Mouse (Mus musculus): ENCODE results near the gene Gpr107. TPM values are rescaled to one million over a fixed set of nuclear protein-coding genes. Genes with fewer than 3 reads are reported as not detected.

The Gpr107 gene
- polyA plus RNA-seq (2014; fragmentation: Nextera tagmentation; extraction: Ambion mirVana), result 26.5 and 27.8 TPM in 2 replicates

GRCm38 (mm10) chr2:31151892-31152812 lies at the start of gene Gpr107:
TSS of gene Gpr107 (plus strand) at chr2:31152316.
- under 1% methylated on average over 53 of the region's 53 CpGs for WGBS
- peak within 1 kb of the TSS; percentile 50 for H3K4me2 ChIP-seq
- peak; percentile 97 for DNase-seq (ENCODE audit: low spot score, missing footprints)
- peak within 1 kb of the TSS; percentile 74 for H3K4me3 ChIP-seq (ENCODE audit: low read depth, low read length)
- peaks cover 12% of the 10 kb centered on the region for H3K4me1 ChIP-seq (ENCODE audit: control insufficient read depth, insufficient read depth, low read length)
- peak within 1 kb of the TSS; percentile 52 for H3K27ac ChIP-seq (ENCODE audit: low read depth, low read length)
- no peaks in the 10 kb centered on the region for H3K36me3 ChIP-seq (ENCODE audit: control insufficient read depth, insufficient read depth, low read length)
- H3K9me3 ChIP-seq (ENCODE audit: control insufficient read depth, low read length), result no peaks in the 10 kb centered on the region
- peak; percentile 92 for ATAC-seq (ENCODE audit: low FRiP score)
- peak within 1 kb of the TSS; percentile 80 for H3K9ac ChIP-seq (ENCODE audit: low read length)
- no peaks in the 10 kb centered on the region for H3K27me3 ChIP-seq (ENCODE audit: control insufficient read depth, insufficient read depth, low read length)

- no peaks in the 10 kb centered on the region for H3K9me3 ChIP-seq (ENCODE audit: control insufficient read depth, low read length)
- no peaks in the 10 kb centered on the region for H3K4me1 ChIP-seq (ENCODE audit: control insufficient read depth, insufficient read depth, low read length)
- H3K36me3 ChIP-seq (ENCODE audit: control insufficient read depth, insufficient read depth, low read length), result no peaks in the 10 kb centered on the region
- ATAC-seq (ENCODE audit: low FRiP score), result no peak
- no peak overlapping the region for H3K4me3 ChIP-seq (ENCODE audit: low read depth, low read length)
- H3K9ac ChIP-seq (ENCODE audit: low read length), result no peak overlapping the region
- no peaks in the 10 kb centered on the region for H3K27me3 ChIP-seq (ENCODE audit: control insufficient read depth, insufficient read depth, low read length)
- DNase-seq (ENCODE audit: low spot score, missing footprints), result no peak
- no peak overlapping the region for H3K4me2 ChIP-seq
- no peak overlapping the region for H3K27ac ChIP-seq (ENCODE audit: low read depth, low read length)
- WGBS, result 82% methylated on average over 8 of the region's 8 CpGs
Observed at GRCm38 (mm10) chr2:31103321-31103720, 48.8 kb upstream of the Gpr107 start.

GRCm38 (mm10) chr2:31105279-31105678 lies 46.8 kb upstream of the Gpr107 start:
- H3K4me2 ChIP-seq, result no peak overlapping the region

GRCm38 (mm10) chr2:31106004-31106403 lies 46.1 kb upstream of the Gpr107 start:
- Histone ChIP-seq H3K4me2 (no peak overlapping the region), H3K9ac (ENCODE audit: low read length) (no peak overlapping the region), H3K36me3 (ENCODE audit: control insufficient read depth, insufficient read depth, low read length) (no peaks in the 10 kb centered on the region), H3K9me3 (ENCODE audit: control insufficient read depth, low read length) (no peaks in the 10 kb centered on the region), H3K27ac (ENCODE audit: low read depth, low read length) (no peak overlapping the region), H3K27me3 (ENCODE audit: control insufficient read depth, insufficient read depth, low read length) (no peaks in the 10 kb centered on the region), H3K4me3 (ENCODE audit: low read depth, low read length) (no peak overlapping the region), H3K4me1 (ENCODE audit: control insufficient read depth, insufficient read depth, low read length) (no peaks in the 10 kb centered on the region)
- no peak for ATAC-seq (ENCODE audit: low FRiP score)
- no peak for DNase-seq (ENCODE audit: low spot score, missing footprints)
- 94% methylated on average over 3 of the region's 3 CpGs for WGBS

More at GRCm38 (mm10) chr2:31105279-31105678, 46.8 kb upstream of the Gpr107 start:
- DNase-seq (ENCODE audit: low spot score, missing footprints) (no peak), ATAC-seq (ENCODE audit: low FRiP score) (no peak)
- Histone ChIP-seq H3K9ac (ENCODE audit: low read length) (no peak overlapping the region), H3K4me1 (ENCODE audit: control insufficient read depth, insufficient read depth, low read length) (no peaks in the 10 kb centered on the region), H3K36me3 (ENCODE audit: control insufficient read depth, insufficient read depth, low read length) (no peaks in the 10 kb centered on the region), H3K4me3 (ENCODE audit: low read depth, low read length) (no peak overlapping the region), H3K27me3 (ENCODE audit: control insufficient read depth, insufficient read depth, low read length) (no peaks in the 10 kb centered on the region), H3K9me3 (ENCODE audit: control insufficient read depth, low read length) (no peaks in the 10 kb centered on the region), H3K27ac (ENCODE audit: low read depth, low read length) (no peak overlapping the region)
- WGBS, result 87% methylated on average over 3 of the region's 3 CpGs

- ATAC-seq (ENCODE audit: low FRiP score) (no peak), DNase-seq (ENCODE audit: low spot score, missing footprints) (no peak)
- no peaks in the 10 kb centered on the region for H3K4me1 ChIP-seq (ENCODE audit: control insufficient read depth, insufficient read depth, low read length)
- 56% methylated on average over 11 of the region's 11 CpGs for WGBS
- H3K9me3 ChIP-seq (ENCODE audit: control insufficient read depth, low read length), result no peaks in the 10 kb centered on the region
- no peaks in the 10 kb centered on the region for H3K36me3 ChIP-seq (ENCODE audit: control insufficient read depth, insufficient read depth, low read length)
- H3K9ac ChIP-seq (ENCODE audit: low read length), result no peak overlapping the region
- H3K27ac ChIP-seq (ENCODE audit: low read depth, low read length), result no peak overlapping the region
- no peaks in the 10 kb centered on the region for H3K27me3 ChIP-seq (ENCODE audit: control insufficient read depth, insufficient read depth, low read length)
- H3K4me2 ChIP-seq, result no peak overlapping the region
- H3K4me3 ChIP-seq (ENCODE audit: low read depth, low read length), result no peak overlapping the region
Observed at GRCm38 (mm10) chr2:31106621-31107320, 45.3 kb upstream of the Gpr107 start.

GRCm38 (mm10) chr2:31108186-31108585 lies 43.9 kb upstream of the Gpr107 start:
- H3K4me2 ChIP-seq, result no peak overlapping the region
- ATAC-seq (ENCODE audit: low FRiP score) (no peak), DNase-seq (ENCODE audit: low spot score, missing footprints) (no peak)
- no peak overlapping the region for H3K27ac ChIP-seq (ENCODE audit: low read depth, low read length)
- 91% methylated on average over 6 of the region's 6 CpGs for WGBS
- no peaks in the 10 kb centered on the region for H3K36me3 ChIP-seq (ENCODE audit: control insufficient read depth, insufficient read depth, low read length)
- no peak overlapping the region for H3K9ac ChIP-seq (ENCODE audit: low read length)
- H3K4me3 ChIP-seq (ENCODE audit: low read depth, low read length), result no peak overlapping the region
- H3K27me3 ChIP-seq (ENCODE audit: control insufficient read depth, insufficient read depth, low read length), result no peaks in the 10 kb centered on the region
- H3K4me1 ChIP-seq (ENCODE audit: control insufficient read depth, insufficient read depth, low read length), result no peaks in the 10 kb centered on the region
- H3K9me3 ChIP-seq (ENCODE audit: control insufficient read depth, low read length), result no peaks in the 10 kb centered on the region

GRCm38 (mm10) chr2:31109960-31110548 lies 42.1 kb upstream of the Gpr107 start:
- DNase-seq (ENCODE audit: low spot score, missing footprints) (no peak), ATAC-seq (ENCODE audit: low FRiP score) (no peak)
- Histone ChIP-seq H3K36me3 (ENCODE audit: control insufficient read depth, insufficient read depth, low read length) (no peaks in the 10 kb centered on the region), H3K4me3 (ENCODE audit: low read depth, low read length) (no peak overlapping the region), H3K27ac (ENCODE audit: low read depth, low read length) (no peak overlapping the region), H3K27me3 (ENCODE audit: control insufficient read depth, insufficient read depth, low read length) (no peaks in the 10 kb centered on the region), H3K4me2 (no peak overlapping the region), H3K9me3 (ENCODE audit: control insufficient read depth, low read length) (no peaks in the 10 kb centered on the region), H3K4me1 (ENCODE audit: control insufficient read depth, insufficient read depth, low read length) (no peaks in the 10 kb centered on the region), H3K9ac (ENCODE audit: low read length) (no peak overlapping the region)
- 85% methylated on average over 12 of the region's 12 CpGs for WGBS

GRCm38 (mm10) chr2:31111685-31112084 lies 40.4 kb upstream of the Gpr107 start:
- ATAC-seq (ENCODE audit: low FRiP score) (no peak), DNase-seq (ENCODE audit: low spot score, missing footprints) (no peak)
- Histone ChIP-seq H3K27me3 (ENCODE audit: control insufficient read depth, insufficient read depth, low read length) (no peaks in the 10 kb centered on the region), H3K27ac (ENCODE audit: low read depth, low read length) (no peak overlapping the region), H3K4me2 (no peak overlapping the region), H3K4me3 (ENCODE audit: low read depth, low read length) (no peak overlapping the region), H3K9ac (ENCODE audit: low read length) (no peak overlapping the region), H3K9me3 (ENCODE audit: control insufficient read depth, low read length) (no peaks in the 10 kb centered on the region), H3K36me3 (ENCODE audit: control insufficient read depth, insufficient read depth, low read length) (no peaks in the 10 kb centered on the region), H3K4me1 (ENCODE audit: control insufficient read depth, insufficient read depth, low read length) (no peaks in the 10 kb centered on the region)
- WGBS, result 92% methylated on average over 6 of the region's 6 CpGs

- H3K9me3 ChIP-seq (ENCODE audit: control insufficient read depth, low read length), result no peaks in the 10 kb centered on the region
- H3K4me2 ChIP-seq, result no peak overlapping the region
- H3K4me1 ChIP-seq (ENCODE audit: control insufficient read depth, insufficient read depth, low read length), result no peaks in the 10 kb centered on the region
- ATAC-seq (ENCODE audit: low FRiP score), result no peak
- 98% methylated on average over 2 of the region's 2 CpGs for WGBS
- DNase-seq (ENCODE audit: low spot score, missing footprints), result no peak
- H3K27ac ChIP-seq (ENCODE audit: low read depth, low read length), result no peak overlapping the region
- H3K27me3 ChIP-seq (ENCODE audit: control insufficient read depth, insufficient read depth, low read length), result no peaks in the 10 kb centered on the region
- no peak overlapping the region for H3K4me3 ChIP-seq (ENCODE audit: low read depth, low read length)
- H3K9ac ChIP-seq (ENCODE audit: low read length), result no peak overlapping the region
- no peaks in the 10 kb centered on the region for H3K36me3 ChIP-seq (ENCODE audit: control insufficient read depth, insufficient read depth, low read length)
Observed at GRCm38 (mm10) chr2:31114205-31114604, 37.9 kb upstream of the Gpr107 start.
